19 mouse cellular contexts compared by ENCODE assay signal in the genomic region with DNA sequence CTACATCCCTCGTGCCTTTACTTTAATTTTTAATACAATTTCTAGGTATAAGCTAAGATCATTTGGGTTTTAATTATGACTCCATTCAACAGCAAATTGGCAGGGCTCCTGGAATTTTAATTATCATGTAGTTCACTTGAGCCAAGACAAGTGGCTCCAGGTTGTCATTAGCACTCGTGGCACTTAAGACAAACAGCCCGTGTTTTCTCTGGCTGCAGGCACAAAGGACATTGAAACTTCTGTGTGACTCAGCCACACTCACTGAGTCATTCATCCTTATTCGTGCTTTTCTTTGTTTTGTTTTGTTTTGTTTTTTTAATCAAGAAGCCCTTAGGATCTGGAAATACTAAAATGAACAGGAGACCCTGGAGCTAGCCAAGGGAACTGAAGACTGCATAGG.
A peak's percentile ranks its signal among the peaks of the same experiment; 100 is the strongest.
DNase-seq lines count a peak whose midpoint lies in the region; ATAC-seq and TF ChIP-seq lines count a peak whose summit lies in the region.
"Had no signal": no experiment of that assay in that cellular context is flagged by ENCODE, and none has a peak within 500 bp of the region (broad histone marks: within the 10 kb centered on the region; RNA-seq: fewer than 3 reads in every experiment).

No protein-coding gene starts in this region.

- ATAC-seq in forebrain, embryonic 12.5 days (ENCODE audit: low FRiP score): no peak
- ATAC-seq in forebrain, embryonic 13.5 days: no peak
- ATAC-seq in hindbrain, postnatal 0 days: no peak
- ATAC-seq in hindbrain, embryonic 16.5 days: no peak
- ATAC-seq: CD4-positive, CD25-positive, alpha-beta regulatory T cell, adult 4 months; intestine, embryonic 16.5 days; liver, embryonic 12.5 days had no signal

- WGBS in forebrain, embryonic 12.5 days: 18% methylated on average over 4 of the region's 4 CpGs
- 20% methylated on average over 4 of the region's 4 CpGs for WGBS in forebrain, embryonic 13.5 days
- WGBS in hindbrain, postnatal 0 days: 20% methylated on average over 4 of the region's 4 CpGs
- 33% methylated on average over 4 of the region's 4 CpGs for WGBS in hindbrain, embryonic 16.5 days

- no peak overlapping the region for H3ac ChIP-seq in C2C12 (ENCODE audit: control insufficient read depth, insufficient read length, low read depth)

- H3K4me3 ChIP-seq in forebrain, embryonic 12.5 days (replicated peaks): no peak overlapping the region
- no peak overlapping the region for H3K4me3 ChIP-seq in forebrain, embryonic 13.5 days
- no peak overlapping the region for H3K4me3 ChIP-seq in hindbrain, postnatal 0 days (ENCODE audit: low read length)
- H3K4me3 ChIP-seq in hindbrain, embryonic 16.5 days (ENCODE audit: low read length): no peak overlapping the region
- H3K4me3 ChIP-seq in C2C12 (ENCODE audit: insufficient read depth, poor library complexity, severe bottlenecking): no peak overlapping the region
- H3K4me3 ChIP-seq: heart, embryonic 13.5 days; hindbrain, embryonic 12.5 days; limb, embryonic 10.5 days; liver, embryonic 12.5 days; neural tube, embryonic 15.5 days had no signal

- TF ChIP-seq CTCF in hindbrain, postnatal 0 days (IDR thresholded peaks at IDR 0.05; ENCODE audit: low read depth): no peak
- TF ChIP-seq CTCF in C2C12 (IDR thresholded peaks at IDR 0.05; ENCODE audit: control insufficient read depth, insufficient read depth, insufficient read length): no peak

- H3K79me2 ChIP-seq in C2C12 (ENCODE audit: control insufficient read depth, insufficient read depth): no peaks in the 10 kb centered on the region

- no peak overlapping the region for H3K9ac ChIP-seq in forebrain, embryonic 12.5 days
- H3K9ac ChIP-seq in forebrain, embryonic 13.5 days: no peak overlapping the region
- no peak overlapping the region for H3K9ac ChIP-seq in hindbrain, postnatal 0 days (replicated peaks; ENCODE audit: low read length)
- H3K9ac ChIP-seq in hindbrain, embryonic 16.5 days (ENCODE audit: low read depth, low read length): no peak overlapping the region
- H3K9ac ChIP-seq: heart, embryonic 13.5 days; hindbrain, embryonic 12.5 days; liver, embryonic 12.5 days; neural tube, embryonic 15.5 days had no signal

- no peaks in the 10 kb centered on the region for H3K36me3 ChIP-seq in forebrain, embryonic 12.5 days (replicated peaks)
- H3K36me3 ChIP-seq in forebrain, embryonic 13.5 days (ENCODE audit: poor library complexity, severe bottlenecking): no peaks in the 10 kb centered on the region
- H3K36me3 ChIP-seq in hindbrain, postnatal 0 days (ENCODE audit: insufficient read depth, low read length): no peaks in the 10 kb centered on the region
- no peaks in the 10 kb centered on the region for H3K36me3 ChIP-seq in hindbrain, embryonic 16.5 days (ENCODE audit: control insufficient read depth, insufficient read depth, low read length)
- H3K36me3 ChIP-seq in C2C12 (ENCODE audit: control insufficient read depth, insufficient read depth): no peaks in the 10 kb centered on the region
- H3K36me3 ChIP-seq: heart, embryonic 13.5 days; hindbrain, embryonic 12.5 days; limb, embryonic 10.5 days; liver, embryonic 12.5 days; neural tube, embryonic 15.5 days had no signal

- H3K27me3 ChIP-seq in forebrain, embryonic 12.5 days: no peaks in the 10 kb centered on the region
- H3K27me3 ChIP-seq in forebrain, embryonic 13.5 days: no peaks in the 10 kb centered on the region
- no peaks in the 10 kb centered on the region for H3K27me3 ChIP-seq in hindbrain, postnatal 0 days (ENCODE audit: insufficient read depth, low read length)
- no peaks in the 10 kb centered on the region for H3K27me3 ChIP-seq in hindbrain, embryonic 16.5 days (replicated peaks; ENCODE audit: control insufficient read depth, insufficient read depth, low read length)
- H3K27me3 ChIP-seq in C2C12 (ENCODE audit: control insufficient read depth, insufficient read depth, insufficient read length): no peaks in the 10 kb centered on the region
- H3K27me3 ChIP-seq: heart, embryonic 13.5 days; hindbrain, embryonic 12.5 days; liver, embryonic 12.5 days; neural tube, embryonic 15.5 days had no signal

- DNase-seq in hindbrain, postnatal 0 days (ENCODE audit: low spot score): peak; percentile 9
- peak; percentile 42 for DNase-seq in brain, adult 2 months (ENCODE audit: low read depth, low spot score)
- no peak for DNase-seq in thymus, postnatal 36 days
- DNase-seq: cerebellum, adult 9-11 months; embryo, embryonic 11 days; kidney, postnatal 4 days; layer of hippocampus, postnatal 36 days; right cerebral cortex, postnatal 4 days had no signal

- H3K4me1 ChIP-seq in forebrain, embryonic 12.5 days: peaks cover 17% of the 10 kb centered on the region
- peaks cover 19% of the 10 kb centered on the region for H3K4me1 ChIP-seq in forebrain, embryonic 13.5 days
- H3K4me1 ChIP-seq in hindbrain, postnatal 0 days (ENCODE audit: insufficient read depth, low read length): no peaks in the 10 kb centered on the region
- no peaks in the 10 kb centered on the region for H3K4me1 ChIP-seq in hindbrain, embryonic 16.5 days (ENCODE audit: control insufficient read depth, insufficient read depth, low read depth, low read length)
- H3K4me1 ChIP-seq: hindbrain, embryonic 12.5 days; liver, embryonic 12.5 days had no signal

- H3K9me3 ChIP-seq in forebrain, embryonic 12.5 days: no peaks in the 10 kb centered on the region
- no peaks in the 10 kb centered on the region for H3K9me3 ChIP-seq in forebrain, embryonic 13.5 days (replicated peaks)
- no peaks in the 10 kb centered on the region for H3K9me3 ChIP-seq in hindbrain, postnatal 0 days (ENCODE audit: low read length)
- H3K9me3 ChIP-seq in hindbrain, embryonic 16.5 days (ENCODE audit: control insufficient read depth, low read length): no peaks in the 10 kb centered on the region
- H3K9me3 ChIP-seq: heart, embryonic 13.5 days; hindbrain, embryonic 12.5 days; limb, embryonic 10.5 days; liver, embryonic 12.5 days; neural tube, embryonic 15.5 days had no signal

- no peak overlapping the region for H3K4me2 ChIP-seq in forebrain, embryonic 12.5 days
- no peak overlapping the region for H3K4me2 ChIP-seq in forebrain, embryonic 13.5 days
- H3K4me2 ChIP-seq in hindbrain, postnatal 0 days (ENCODE audit: low read depth, low read length): no peak overlapping the region
- no peak overlapping the region for H3K4me2 ChIP-seq in hindbrain, embryonic 16.5 days (ENCODE audit: low read length)
- H3K4me2 ChIP-seq: heart, embryonic 13.5 days; hindbrain, embryonic 12.5 days; liver, embryonic 12.5 days; neural tube, embryonic 15.5 days had no signal

- no peaks in the 10 kb centered on the region for H3K79me3 ChIP-seq in C2C12 (ENCODE audit: low read depth)

- H3K27ac ChIP-seq in forebrain, embryonic 12.5 days: 0 out of 2 replicates have a peak overlapping the region, but pooled peaks have one; percentile 13
- H3K27ac ChIP-seq in forebrain, embryonic 13.5 days: no peak overlapping the region
- no peak overlapping the region for H3K27ac ChIP-seq in hindbrain, postnatal 0 days
- H3K27ac ChIP-seq in hindbrain, embryonic 16.5 days (ENCODE audit: low read depth, low read length): no peak overlapping the region
- H3K27ac ChIP-seq: heart, embryonic 13.5 days; hindbrain, embryonic 12.5 days; limb, embryonic 10.5 days; liver, embryonic 12.5 days; neural tube, embryonic 15.5 days had no signal

TF ChIP-seq in C2C12, 6 proteins besides CTCF, POLR2A, EP300 and RAD21:
- TF ChIP-seq CEBPB (IDR thresholded peaks at IDR 0.05; ENCODE audit: low read depth) (no peak), MAX (IDR thresholded peaks at IDR 0.05) (peak; percentile 29)

Comparison
In these comparisons a context has a peak if more than half of its experiments do, and no peak if none do; other contexts are left out.
1. DNase-seq: peak in hindbrain, postnatal 0 days (single experiment) and brain, adult 2 months (single experiment); none in thymus, postnatal 36 days (0 of 2).